Mouse (Mus musculus) myocyte (in vitro differentiated cells): Measurements from ENCODE around the gene Iqcf5. TPM values are rescaled to one million over a fixed set of nuclear protein-coding genes. Genes with fewer than 3 reads are reported as not detected.
"Not testable (repeated sequence)": the region's sequence is repeated elsewhere in the genome, so short reads cannot be mapped to it uniquely, and the experiment has no call there.

Experiments used
- H3K27me3 ChIP-seq: one replicate; pipeline ENCODE4 v1.6.1; 2011; ENCODE audit not compliant: control insufficient read depth, insufficient read depth, insufficient read length
- H3K36me3 ChIP-seq: one replicate; pipeline ENCODE4 v1.6.1; 2011; ENCODE audit not compliant: control insufficient read depth, insufficient read depth
- H3K4me2 ChIP-seq: one replicate; pipeline ENCODE4 v1.6.1; 2011; ENCODE audit warnings: low read depth, control low read depth
- H3K4me3 ChIP-seq: one replicate; pipeline ENCODE4 v1.5.1; 2011; ENCODE audit warnings: mild to moderate bottlenecking, control low read depth, moderate library complexity
- H3K79me2 ChIP-seq: one replicate; pipeline ENCODE4 v1.6.1; 2011; ENCODE audit not compliant: control insufficient read depth, insufficient read depth
- H3ac ChIP-seq: one replicate; pipeline ENCODE4 v1.6.1; 2011; ENCODE audit not compliant: control insufficient read depth, insufficient read length
- CEBPB ChIP-seq: IDR thresholded peaks from 2 replicates; pipeline ENCODE4 v1.6.1; 2011; ENCODE audit warnings: mild to moderate bottlenecking, moderate library complexity; ENCODE audit not compliant: poor library complexity, insufficient read depth, severe bottlenecking
- E2F4 ChIP-seq: IDR thresholded peaks from one replicate; pipeline ENCODE4 v1.6.1; 2011; ENCODE audit warnings: mild to moderate bottlenecking, control low read depth, moderate library complexity; ENCODE audit not compliant: insufficient read depth
- MAX ChIP-seq: IDR thresholded peaks from one replicate; pipeline ENCODE4 v1.6.1; 2011; ENCODE audit warnings: low read depth, mild to moderate bottlenecking, control low read depth
- MYOD1 ChIP-seq, 3 experiments: IDR thresholded peaks; one replicate each; pipeline ENCODE4 v1.6.1; 2011; ENCODE audit warnings: control low read depth in 2 of 3, low read depth in 2 of 3, mild to moderate bottlenecking in 2 of 3, moderate library complexity in 1 of 3; ENCODE audit not compliant: insufficient read length in 2 of 3, control insufficient read depth in 1 of 3
- MYOG ChIP-seq, 3 experiments: IDR thresholded peaks; one replicate each; pipeline ENCODE4 v1.6.1; 2011; ENCODE audit warnings: control low read depth in 2 of 3, low read depth in 2 of 3, mild to moderate bottlenecking in 2 of 3; ENCODE audit not compliant: insufficient read length in 2 of 3, control insufficient read depth in 1 of 3, insufficient read depth in 1 of 3
- POLR2A ChIP-seq: IDR thresholded peaks from one replicate; pipeline ENCODE4 v1.6.1; 2011; ENCODE audit warnings: low read depth, mild to moderate bottlenecking, control low read depth, moderate library complexity; ENCODE audit not compliant: insufficient read length
- POLR2AphosphoS2 ChIP-seq: IDR thresholded peaks from one replicate; pipeline ENCODE4 v1.6.1; 2011; ENCODE audit warnings: low read depth, control low read depth; ENCODE audit not compliant: insufficient read length
- REST ChIP-seq: IDR thresholded peaks from one replicate; pipeline ENCODE4 v1.6.1; 2011; ENCODE audit warnings: mild to moderate bottlenecking, control low read depth, moderate library complexity; ENCODE audit not compliant: insufficient read depth, insufficient read length
- SRF ChIP-seq: IDR thresholded peaks from one replicate; pipeline ENCODE4 v1.6.1; 2011; ENCODE audit warnings: low read depth; ENCODE audit not compliant: control insufficient read depth, insufficient read length
- TCF12 ChIP-seq: IDR thresholded peaks from one replicate; pipeline ENCODE4 v1.6.1; 2011; ENCODE audit warnings: mild to moderate bottlenecking, control low read depth; ENCODE audit not compliant: poor library complexity, insufficient read depth, severe bottlenecking
- TCF3 ChIP-seq: IDR thresholded peaks from one replicate; pipeline ENCODE4 v1.6.1; 2011; ENCODE audit warnings: low read depth, control low read depth; ENCODE audit not compliant: insufficient read length
- USF1 ChIP-seq: IDR thresholded peaks from one replicate; pipeline ENCODE4 v1.6.1; 2011; ENCODE audit warnings: low read depth, mild to moderate bottlenecking, control low read depth, moderate library complexity
- polyA plus RNA-seq: library from polyadenylated mRNA; unstranded; fragments of >200 nt; fragmentation: generic; extraction: Trizol; gene quantifications from one replicate; pipeline ENCODE4 v1.2.1, GENCODE M21; 2012; ENCODE audit warnings: missing spikeins

Iqcf5 gene
- polyA plus RNA-seq, 1 experiment = 0.12 TPM

- Histone ChIP-seq H3K4me2 (no peak overlapping the region), H3K79me2 (no peaks in the 10 kb centered on the region), H3K36me3 (peaks cover 4% of the 10 kb centered on the region), H3K4me3 (no peak overlapping the region), H3ac (no peak overlapping the region), H3K27me3 (no peaks in the 10 kb centered on the region)
- TF ChIP-seq TCF12 (no peak), SRF (no peak), POLR2A (no peak), MYOG (IDR thresholded peaks at IDR 0.05; ENCODE audit: control insufficient read depth in 1 of 3, insufficient read depth in 1 of 3, insufficient read length in 2 of 3, low read depth in 2 of 3) (no peak), CEBPB (no peak), MYOD1 (IDR thresholded peaks at IDR 0.05; ENCODE audit: control insufficient read depth in 1 of 3, insufficient read length in 2 of 3, low read depth in 2 of 3) (no peak), E2F4 (no peak), REST (no peak), POLR2AphosphoS2 (no peak), MAX (no peak), TCF3 (no peak), USF1 (no peak)
Observed at GRCm38 (mm10) chr9:106485076-106485475, 29.3 kb upstream of the Iqcf5 start.

- not testable (repeated sequence) for H3K36me3 ChIP-seq, H3K79me2 ChIP-seq, H3K27me3 ChIP-seq, H3K4me3 ChIP-seq, H3ac ChIP-seq, H3K4me2 ChIP-seq
Observed at GRCm38 (mm10) chr9:106487602-106488001, 26.8 kb upstream of the Iqcf5 start.

GRCm38 (mm10) chr9:106499667-106500066 is 14.7 kb upstream of the Iqcf5 start, which contains the start of gene Iqcf1:
Iqcf1 (plus strand) TSS chr9:106499967.
- no peak for TF ChIP-seq CEBPB
- no peak for TF ChIP-seq MYOG (IDR thresholded peaks at IDR 0.05; ENCODE audit: control insufficient read depth in 1 of 3, insufficient read depth in 1 of 3, insufficient read length in 2 of 3, low read depth in 2 of 3)
- TF ChIP-seq USF1 = no peak
- no peak for TF ChIP-seq POLR2A
- TF ChIP-seq E2F4 = no peak
- TF ChIP-seq TCF12 = no peak
- no peak for TF ChIP-seq MAX
- TF ChIP-seq TCF3 = no peak
- no peak for TF ChIP-seq SRF
- no peak for TF ChIP-seq REST
- no peak within 1 kb of the TSS for H3ac ChIP-seq
- no peaks in the 10 kb centered on the region for H3K36me3 ChIP-seq

GRCm38 (mm10) chr9:106501846-106502245 is 12.5 kb upstream of the Iqcf5 start:
- Histone ChIP-seq H3K27me3 (peaks cover 5% of the 10 kb centered on the region), H3ac (no peak overlapping the region), H3K36me3 (no peaks in the 10 kb centered on the region), H3K4me3 (no peak overlapping the region), H3K4me2 (no peak overlapping the region), H3K79me2 (no peaks in the 10 kb centered on the region)
- no peak for TF ChIP-seq MAX
- TF ChIP-seq SRF = no peak

More at GRCm38 (mm10) chr9:106499667-106500066, 14.7 kb upstream of the Iqcf5 start, which contains the start of gene Iqcf1:
- H3K27me3 ChIP-seq = peaks cover 5% of the 10 kb centered on the region
- H3K79me2 ChIP-seq = no peaks in the 10 kb centered on the region
- H3K4me3 ChIP-seq = no peak within 1 kb of the TSS
- no peak within 1 kb of the TSS for H3K4me2 ChIP-seq

DNA sequence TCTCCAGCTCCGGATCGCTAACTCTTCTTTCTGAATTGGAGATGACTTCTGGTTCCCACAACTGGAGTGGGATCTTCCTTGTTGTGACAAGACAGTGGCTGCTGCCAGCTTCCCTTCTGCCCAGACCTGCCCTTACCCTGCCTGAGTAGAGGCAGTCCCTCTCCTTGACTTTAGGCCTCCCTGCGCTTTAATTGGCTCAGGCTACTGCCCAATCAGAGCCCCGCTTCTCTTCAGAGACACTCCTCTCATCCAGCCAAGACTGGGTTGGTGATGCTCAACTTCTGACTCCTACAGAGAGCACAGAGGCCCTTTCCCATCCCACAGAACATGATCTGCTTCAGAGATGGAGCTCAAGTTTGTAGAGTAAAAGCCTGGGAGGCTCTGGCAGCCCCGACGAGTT is 10.1 kb upstream of the Iqcf5 start:
- Histone ChIP-seq H3K4me2 (no peak overlapping the region), H3K27me3 (peaks cover 5% of the 10 kb centered on the region), H3K36me3 (no peaks in the 10 kb centered on the region), H3ac (no peak overlapping the region), H3K79me2 (no peaks in the 10 kb centered on the region), H3K4me3 (no peak overlapping the region)
- TF ChIP-seq TCF3 (no peak), POLR2A (no peak), CEBPB (no peak), REST (no peak), MAX (no peak), MYOD1 (IDR thresholded peaks at IDR 0.05; ENCODE audit: control insufficient read depth in 1 of 3, insufficient read length in 2 of 3, low read depth in 2 of 3) (no peak), MYOG (IDR thresholded peaks at IDR 0.05; ENCODE audit: control insufficient read depth in 1 of 3, insufficient read depth in 1 of 3, insufficient read length in 2 of 3, low read depth in 2 of 3) (no peak), POLR2AphosphoS2 (no peak), SRF (no peak), USF1 (no peak), TCF12 (no peak), E2F4 (no peak)
